Mouse (Mus musculus): Measurements from ENCODE around the gene Obscn.
A peak's percentile ranks its signal among the peaks of the same experiment; 100 is the strongest.
"Not testable (repeated sequence)": the region's sequence is repeated elsewhere in the genome, so short reads cannot be mapped to it uniquely, and the experiment has no call there.

- TF ChIP-seq CTCF (IDR thresholded peaks at IDR 0.05; ENCODE audit: control insufficient read depth, insufficient read depth, low read length), result not testable (repeated sequence)
- TF ChIP-seq POLR2A (IDR thresholded peaks at IDR 0.05; ENCODE audit: borderline replicate concordance, control insufficient read depth, low read depth, low read length), result peak; percentile 13; the same call in 1 of the 2 replicates
These were observed 182.1 kb downstream of the Obscn start for GRCm38 (mm10) chr11:58954170-58954419.
